Mouse (Mus musculus) erythroid progenitor cell, adult 5-6 weeks (primary cell): ENCODE results near the gene Tshz2. TPM values are rescaled to one million over a fixed set of nuclear protein-coding genes. Genes with fewer than 3 reads are reported as not detected.

Source experiments
- ATAC-seq: replicated peaks from 2 replicates; pipeline ENCODE4 v1.8.0; 2016; ENCODE audit warnings: moderate number of reproducible peaks, mild to moderate bottlenecking, moderate TSS enrichment, inconsistent platforms; ENCODE audit not compliant: poor library complexity, low FRiP score, severe bottlenecking
- total RNA-seq, 2 experiments: library from RNA; stranded (forward) in 1 of 2; stranded (reverse) in 1 of 2; fragments of 150-400 nt in 1 of 2; fragments of 186-747, 209-891 nt in 1 of 2; gene quantifications; 2 replicates each; pipeline versions ENCODE4 v1.2.3 to v1.2.4; 2015 to 2017; ENCODE audit warnings: low replicate concordance in 2 of 2

Gene Tshz2
- total RNA-seq, 2 experiments from 2014 or later, result not detected

DNA sequence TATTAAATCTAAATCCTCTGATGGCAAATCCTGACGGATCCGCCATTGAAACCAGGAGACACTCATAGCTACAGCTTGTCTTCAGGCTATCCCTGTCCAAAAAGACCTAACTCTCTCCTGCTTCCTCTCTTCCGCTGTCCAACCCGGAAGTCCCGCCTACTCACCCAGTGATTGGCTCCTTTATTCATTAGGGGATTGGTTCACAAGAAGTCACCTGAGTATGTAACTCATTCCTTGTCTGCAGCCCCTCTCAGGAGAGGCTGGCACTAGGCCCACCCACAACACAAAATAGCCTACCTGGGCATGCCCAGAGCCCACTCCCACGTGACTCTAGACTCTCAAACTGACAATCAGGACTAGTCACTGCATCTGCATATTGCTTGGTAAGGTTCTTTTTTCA lies 337.7 kb downstream of the Tshz2 start:
- ATAC-seq, result no peak

DNA sequence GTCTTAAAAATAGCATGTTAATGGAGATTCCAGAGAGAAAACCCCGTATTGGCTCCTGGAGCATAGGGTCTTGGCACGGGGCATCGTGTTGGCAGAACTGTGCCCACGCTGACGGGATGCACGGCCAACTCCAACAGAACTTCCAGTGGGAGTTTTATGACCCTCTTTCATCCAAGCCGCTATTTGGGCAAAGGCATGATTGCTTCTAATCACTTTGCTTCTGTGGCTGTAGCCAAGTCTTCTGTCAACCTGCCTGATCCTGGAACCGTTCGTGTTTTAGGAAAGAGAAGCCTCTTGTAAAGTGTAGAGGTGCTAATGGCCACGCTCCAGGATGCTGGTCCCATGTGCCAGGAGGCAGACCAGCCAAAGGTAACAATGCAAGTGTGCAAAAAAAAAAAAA lies 350.1 kb downstream of the Tshz2 start:
- ATAC-seq, result no peak

GRCm38 (mm10) chr2:169987186-169987585 lies 354.4 kb downstream of the Tshz2 start:
- ATAC-seq, result no peak

GRCm38 (mm10) chr2:169989186-169989585 lies 356.4 kb downstream of the Tshz2 start:
- no peak for ATAC-seq

GRCm38 (mm10) chr2:169990991-169991390 lies 358.2 kb downstream of the Tshz2 start:
- no peak for ATAC-seq

GRCm38 (mm10) chr2:169995987-169996386 lies 363.2 kb downstream of the Tshz2 start:
- no peak for ATAC-seq

DNA sequence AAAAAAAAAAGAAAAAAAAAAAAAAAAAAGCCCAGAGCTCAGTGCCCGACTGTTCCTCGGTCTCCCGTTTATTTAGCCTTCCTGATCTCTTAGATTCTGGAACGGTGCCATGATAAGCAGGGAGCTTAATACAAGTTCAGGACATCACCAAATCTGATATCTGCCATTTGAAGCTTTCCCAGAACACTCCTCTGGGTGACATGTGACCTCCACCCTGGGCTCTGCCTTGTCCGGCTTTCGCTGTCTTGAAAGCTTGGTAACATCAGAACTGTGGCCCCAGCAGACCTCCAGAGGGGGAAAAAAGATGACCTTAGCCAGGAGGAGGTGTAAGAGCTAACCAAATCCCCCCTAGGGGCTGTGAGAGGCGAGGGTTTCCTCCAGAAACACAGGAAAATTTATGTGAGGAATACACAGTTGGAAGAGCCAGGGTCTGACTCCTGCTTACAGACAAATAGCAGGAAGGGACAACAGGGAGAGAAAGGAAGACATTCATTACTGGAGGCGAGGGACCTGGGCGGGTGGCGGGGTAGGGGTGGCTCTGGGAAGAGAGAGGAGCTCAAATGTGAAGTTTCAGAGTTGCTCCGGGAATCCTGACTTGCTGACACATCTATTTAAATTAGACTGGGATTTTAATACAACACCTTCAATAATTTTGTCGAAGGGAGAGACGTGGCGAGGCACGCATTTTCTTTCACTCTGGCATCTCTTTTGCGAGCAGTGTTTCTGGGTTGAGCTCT lies 363.9 kb downstream of the Tshz2 start:
- no peak for ATAC-seq

GRCm38 (mm10) chr2:169997276-169998049 lies 364.6 kb downstream of the Tshz2 start:
- no peak for ATAC-seq

GRCm38 (mm10) chr2:169998878-169999337 lies 366.1 kb downstream of the Tshz2 start:
- ATAC-seq, result no peak

DNA sequence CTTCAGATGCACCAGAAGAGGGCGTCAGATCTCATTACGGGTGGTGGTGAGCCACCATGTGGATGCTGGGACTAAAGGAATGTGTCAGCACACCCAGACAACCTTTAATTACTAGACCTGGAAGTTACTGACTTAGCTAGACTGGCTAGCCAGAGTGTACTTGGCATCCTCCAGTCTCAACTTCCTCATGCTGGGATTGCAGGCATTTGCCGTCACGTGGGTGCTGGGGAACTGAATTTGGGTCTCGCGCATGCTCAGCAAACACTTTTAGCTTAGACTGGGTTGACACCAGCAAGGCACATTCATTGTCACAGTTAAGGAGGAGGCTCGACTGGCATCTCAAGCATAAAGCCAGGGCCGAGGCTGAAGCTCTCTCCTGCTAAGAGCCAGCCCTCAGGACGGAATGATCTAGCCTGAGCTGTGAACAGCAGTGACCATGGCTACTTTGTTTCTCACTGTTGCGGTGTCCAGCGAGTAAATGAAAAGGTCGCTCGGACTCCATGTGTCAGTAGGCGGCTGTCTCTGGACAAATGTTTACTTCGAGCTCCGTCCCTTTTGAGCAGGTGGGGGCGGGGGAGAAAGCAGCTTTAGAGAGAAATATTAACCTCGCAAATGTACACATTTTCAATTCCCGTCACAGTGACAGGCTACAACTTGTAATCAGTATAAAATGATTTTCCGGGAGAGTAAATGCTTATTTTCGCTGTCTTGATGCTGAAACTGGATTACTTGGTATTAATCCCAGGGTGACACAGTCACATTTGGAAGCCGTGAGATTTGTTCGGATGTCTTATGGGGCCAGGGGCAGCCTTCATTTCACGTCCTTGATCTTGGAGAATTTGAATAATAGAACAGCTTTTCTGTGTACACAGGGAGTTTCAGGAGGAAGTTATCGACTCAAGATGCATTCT lies 370.0 kb downstream of the Tshz2 start:
- ATAC-seq, result no peak

DNA sequence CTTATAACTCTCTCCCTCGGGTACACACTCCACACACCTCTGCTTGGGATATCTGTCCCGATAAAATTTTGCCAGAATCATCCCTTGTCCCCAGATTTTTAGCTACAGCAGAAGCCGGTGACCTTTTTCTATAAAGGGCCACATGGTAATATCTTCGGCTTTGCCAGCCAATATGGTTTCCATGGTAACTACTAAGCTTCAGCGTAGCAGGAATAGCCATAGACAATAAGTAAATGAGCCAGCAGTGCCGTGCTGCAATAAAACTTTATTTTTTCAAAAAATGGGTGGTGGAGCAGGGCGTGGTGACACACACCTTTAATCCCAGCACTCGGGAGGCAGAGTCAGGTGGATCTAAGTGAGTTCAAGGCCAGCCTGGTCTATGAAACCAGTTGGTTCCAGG lies 370.9 kb downstream of the Tshz2 start:
- ATAC-seq, result no peak

- ATAC-seq, result no peak
These were observed 374.0 kb downstream of the Tshz2 start for GRCm38 (mm10) chr2:170006829-170007228.

DNA sequence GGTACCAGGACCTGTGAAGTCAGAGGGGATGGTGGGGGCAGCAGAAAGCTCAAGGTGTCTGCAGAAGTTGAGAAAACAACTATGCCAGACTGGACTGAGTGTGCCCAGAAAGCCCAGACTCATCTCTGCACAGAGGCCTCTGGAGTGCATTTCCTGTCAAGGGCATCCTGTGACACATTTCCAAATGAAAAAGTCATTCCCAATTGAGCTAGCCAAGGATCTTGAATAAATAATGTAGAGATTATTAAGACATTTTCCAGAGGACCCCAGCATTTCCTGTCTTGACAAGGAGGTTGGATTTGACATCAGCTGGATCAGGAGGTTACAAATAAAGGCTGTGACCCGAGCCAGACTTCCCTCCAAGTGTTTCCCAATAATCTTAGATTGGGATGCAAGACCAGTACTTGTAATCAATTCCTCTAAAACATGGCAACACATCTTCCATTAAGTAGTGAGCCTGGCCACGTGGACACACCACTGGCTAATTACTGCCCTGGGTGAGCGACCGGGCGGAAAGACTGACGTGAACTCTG lies 374.7 kb downstream of the Tshz2 start:
- no peak for ATAC-seq

DNA sequence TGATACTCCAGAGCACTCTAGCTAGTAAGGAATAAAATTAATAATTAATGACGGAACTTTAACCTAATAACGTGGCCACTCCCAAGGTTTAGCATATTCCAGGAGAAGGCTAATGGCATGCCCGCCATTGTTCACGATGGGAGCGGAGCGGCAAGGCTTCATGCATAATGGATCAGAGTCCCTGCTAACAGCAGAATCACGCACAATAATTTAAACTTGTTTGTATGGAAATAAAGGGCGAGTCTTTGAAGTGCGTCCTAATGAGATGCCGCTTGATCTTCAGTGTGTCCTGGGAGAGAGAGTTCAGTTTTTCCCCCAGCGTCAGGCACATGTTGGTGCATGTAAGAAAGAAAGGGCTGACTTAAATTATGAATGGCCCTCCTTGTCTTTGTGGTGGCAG lies 376.9 kb downstream of the Tshz2 start:
- ATAC-seq, result no peak

DNA sequence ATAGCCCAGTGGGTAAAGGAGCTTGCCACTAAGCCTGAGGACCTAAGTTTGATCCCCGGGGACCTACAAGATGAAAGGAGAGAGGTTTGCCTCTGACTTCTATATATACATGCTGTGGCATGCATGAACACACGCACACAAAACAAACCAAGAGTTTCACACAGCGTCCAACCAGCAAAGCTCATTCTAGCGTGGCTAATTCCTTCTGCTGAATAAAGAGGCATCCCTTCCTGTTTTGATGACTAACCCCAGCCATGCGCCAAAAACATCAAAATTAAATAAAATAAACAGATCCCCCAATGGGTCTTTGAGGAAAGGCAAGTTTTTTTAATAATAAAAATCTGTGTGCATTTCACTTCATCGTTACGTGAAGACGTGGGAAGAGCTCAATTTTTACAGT lies 379.0 kb downstream of the Tshz2 start:
- no peak for ATAC-seq

DNA sequence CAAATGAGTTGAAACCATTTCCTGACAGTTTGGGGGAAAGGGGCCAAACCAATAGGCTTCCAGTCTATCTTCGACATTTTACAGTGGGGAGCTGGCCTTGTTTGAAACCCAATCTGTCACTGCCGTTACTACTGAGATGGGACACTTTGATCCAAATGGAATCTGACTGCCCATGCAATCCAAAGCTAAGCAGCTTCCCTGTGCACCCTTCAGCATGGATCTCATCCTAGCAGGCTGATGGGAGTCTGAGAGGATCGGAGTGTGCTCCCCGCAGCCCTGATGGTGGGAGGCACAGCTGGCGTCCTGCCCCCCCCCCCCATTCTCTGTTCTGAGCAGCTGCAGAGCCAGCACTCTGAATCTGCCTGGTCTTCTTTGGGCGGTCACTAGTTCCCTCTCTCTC lies 384.5 kb downstream of the Tshz2 start:
- ATAC-seq, result no peak

- ATAC-seq, result no peak
These were observed 385.1 kb downstream of the Tshz2 start for GRCm38 (mm10) chr2:170017926-170018325.

DNA sequence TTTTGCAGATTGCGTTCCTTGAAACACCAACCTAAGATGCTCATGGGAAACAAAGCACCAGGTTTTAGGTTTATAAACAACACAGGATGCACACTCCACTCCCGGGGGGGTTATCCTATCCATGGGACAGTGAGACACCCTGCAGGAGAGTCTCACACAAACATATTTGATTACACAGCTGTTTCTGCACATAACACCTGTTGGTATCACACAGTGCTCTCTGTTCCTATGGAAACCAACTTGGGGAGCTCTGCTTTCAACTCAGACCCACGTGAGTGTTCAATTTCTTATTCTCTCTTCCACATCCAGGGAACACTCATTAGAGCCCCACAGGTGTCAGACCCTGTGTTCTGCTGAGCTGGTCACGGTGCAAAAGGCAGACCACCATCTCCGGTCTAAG lies 390.1 kb downstream of the Tshz2 start:
- no peak for ATAC-seq

DNA sequence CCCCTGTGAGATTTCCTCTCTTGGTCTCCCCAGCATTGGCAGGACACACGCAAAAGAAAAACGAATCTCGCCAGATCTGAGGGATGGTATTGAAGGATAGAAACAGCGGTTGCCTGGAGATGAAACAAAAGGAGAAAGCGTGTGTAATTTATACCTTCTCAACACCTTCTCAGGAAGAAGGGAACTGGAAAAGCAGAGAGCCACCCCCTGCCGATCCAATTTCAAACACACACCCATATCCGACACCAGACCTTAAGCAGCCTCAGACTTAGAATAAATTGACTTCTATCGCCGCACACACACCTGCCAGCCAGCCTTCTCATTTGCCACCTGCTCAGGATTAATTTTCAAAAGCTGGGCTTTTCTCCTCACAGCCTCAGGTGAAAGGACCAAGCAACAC lies 390.9 kb downstream of the Tshz2 start:
- ATAC-seq, result no peak

DNA sequence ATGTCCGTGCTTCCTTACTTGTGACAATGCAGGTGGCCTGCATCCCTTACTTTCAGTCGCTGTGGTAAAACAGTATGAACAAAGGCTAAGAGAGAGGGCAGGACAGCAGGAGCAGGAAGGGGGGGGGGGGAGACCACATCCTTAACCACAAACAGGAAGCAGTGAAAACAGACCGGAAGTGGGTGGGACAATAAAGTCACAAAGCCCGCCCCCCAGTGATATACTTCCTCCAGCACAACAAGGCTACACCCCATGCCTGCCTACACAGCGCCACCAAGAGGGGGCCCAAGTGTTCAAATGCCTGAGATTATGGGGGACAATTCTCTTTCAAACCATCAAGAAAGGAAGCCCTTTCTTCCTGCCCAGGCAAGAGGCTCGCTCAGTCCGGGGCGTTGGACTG lies 392.1 kb downstream of the Tshz2 start:
- ATAC-seq, result no peak
